Mouse (Mus musculus): ENCODE results near the gene Slamf9.

Gene Slamf9

GRCm38 (mm10) chr1:172486651-172487050, 11.5 kb downstream of the Slamf9 start:
- in situ Hi-C loops (cut with MboI; ENCODE audit: unreplicated experiment in 2 of 2), result loop anchor here in 1 of 2 experiments (25.0 kb wide), 1 partner anchor 449 kb away; the partner anchor contains the start of gene Vangl2

GRCm38 (mm10) chr1:172487859-172488258, 12.7 kb downstream of the Slamf9 start:
- in situ Hi-C loops (cut with MboI; ENCODE audit: unreplicated experiment in 2 of 2), result loop anchor here in 1 of 2 experiments (25.0 kb wide), 1 partner anchor 451 kb away; the partner anchor contains the start of gene Vangl2

GRCm38 (mm10) chr1:172488831-172489230, 13.7 kb downstream of the Slamf9 start:
- in situ Hi-C loops (cut with MboI; ENCODE audit: unreplicated experiment in 2 of 2), result loop anchor here in 1 of 2 experiments (25.0 kb wide), 1 partner anchor 452 kb away; the partner anchor contains the start of gene Vangl2

- in situ Hi-C loops (cut with MboI; ENCODE audit: unreplicated experiment in 2 of 2), result loop anchor here (5.0 to 25.0 kb wide), 5 partner anchors 38 to 913 kb away; partner anchors contain the start of genes Dusp23 (in 1 of the 2) and Vangl2 (in 1 of the 2)
These were observed 14.6 kb downstream of the Slamf9 start for GRCm38 (mm10) chr1:172489585-172490250.

- in situ Hi-C loops (cut with MboI; ENCODE audit: unreplicated experiment in 2 of 2), result loop anchor here (5.0 to 25.0 kb wide), 5 partner anchors 37 to 912 kb away; partner anchors contain the start of genes Dusp23 (in 1 of the 2) and Vangl2 (in 1 of the 2)
These were observed 15.1 kb downstream of the Slamf9 start for GRCm38 (mm10) chr1:172490261-172490661.

GRCm38 (mm10) chr1:172492047-172492446, 16.9 kb downstream of the Slamf9 start:
- in situ Hi-C loops (cut with MboI; ENCODE audit: unreplicated experiment in 2 of 2), result loop anchor here (5.0 to 25.0 kb wide), 5 partner anchors 35 to 910 kb away; partner anchors contain the start of genes Dusp23 (in 1 of the 2) and Vangl2 (in 1 of the 2)

- in situ Hi-C loops (cut with MboI; ENCODE audit: unreplicated experiment in 2 of 2), result loop anchor here (5.0 to 25.0 kb wide), 5 partner anchors 34 to 909 kb away; partner anchors contain the start of genes Dusp23 (in 1 of the 2) and Vangl2 (in 1 of the 2)
These were observed 18.4 kb downstream of the Slamf9 start for GRCm38 (mm10) chr1:172493516-172493915.

- in situ Hi-C loops (cut with MboI; ENCODE audit: unreplicated experiment in 2 of 2), result loop anchor here in 1 of 2 experiments (25.0 kb wide), 1 partner anchor 459 kb away; the partner anchor contains the start of gene Vangl2
These were observed 20.9 kb downstream of the Slamf9 start for GRCm38 (mm10) chr1:172496030-172496429.

GRCm38 (mm10) chr1:172497428-172497827, 22.3 kb downstream of the Slamf9 start:
- in situ Hi-C loops (cut with MboI; ENCODE audit: unreplicated experiment in 2 of 2), result loop anchor here in 1 of 2 experiments (25.0 kb wide), 1 partner anchor 460 kb away; the partner anchor contains the start of gene Vangl2

- in situ Hi-C loops (cut with MboI; ENCODE audit: unreplicated experiment in 2 of 2), result loop anchor here (25.0 kb wide), 2 partner anchors 363 to 463 kb away; partner anchors contain the start of genes Dcaf8 (in 2 of the 2), Pex19 (in 2 of the 2) and Vangl2 (in 1 of the 2)
These were observed 24.7 kb downstream of the Slamf9 start, which contains the start of gene Tagln2 for GRCm38 (mm10) chr1:172499765-172500441. Tagln2 (plus strand) TSS chr1:172500047.

GRCm38 (mm10) chr1:172500451-172501370, 25.6 kb downstream of the Slamf9 start:
- in situ Hi-C loops (cut with MboI; ENCODE audit: unreplicated experiment in 2 of 2), result loop anchor here (25.0 kb wide), 1 partner anchor 363 kb away; the partner anchor contains the start of genes Dcaf8 (in 2 of the 2) and Pex19 (in 2 of the 2)

GRCm38 (mm10) chr1:172501371-172502144, 26.4 kb downstream of the Slamf9 start:
- in situ Hi-C loops (cut with MboI; ENCODE audit: unreplicated experiment in 2 of 2), result loop anchor here (25.0 kb wide), 1 partner anchor 364 kb away; the partner anchor contains the start of genes Dcaf8 (in 2 of the 2) and Pex19 (in 2 of the 2)

GRCm38 (mm10) chr1:172502145-172503110, 27.3 kb downstream of the Slamf9 start:
- in situ Hi-C loops (cut with MboI; ENCODE audit: unreplicated experiment in 2 of 2), result loop anchor here (25.0 kb wide), 1 partner anchor 365 kb away; the partner anchor contains the start of genes Dcaf8 (in 2 of the 2) and Pex19 (in 2 of the 2)

GRCm38 (mm10) chr1:172503111-172503997, 28.2 kb downstream of the Slamf9 start:
- in situ Hi-C loops (cut with MboI; ENCODE audit: unreplicated experiment in 2 of 2), result loop anchor here (25.0 kb wide), 1 partner anchor 366 kb away; the partner anchor contains the start of genes Dcaf8 (in 2 of the 2) and Pex19 (in 2 of the 2)

- in situ Hi-C loops (cut with MboI; ENCODE audit: unreplicated experiment in 2 of 2), result loop anchor here (25.0 kb wide), 1 partner anchor 367 kb away; the partner anchor contains the start of genes Dcaf8 (in 2 of the 2) and Pex19 (in 2 of the 2)
These were observed 29.6 kb downstream of the Slamf9 start for GRCm38 (mm10) chr1:172504756-172505155.

GRCm38 (mm10) chr1:172507001-172507400, 31.8 kb downstream of the Slamf9 start:
- in situ Hi-C loops (cut with MboI; ENCODE audit: unreplicated experiment in 2 of 2), result loop anchor here (25.0 kb wide), 1 partner anchor 370 kb away; the partner anchor contains the start of genes Dcaf8 (in 2 of the 2) and Pex19 (in 2 of the 2)

Measured in v-Abl transformed pro-B cells (cell line).